Mouse (Mus musculus) adrenal gland, postnatal 36 days (tissue): ENCODE measurements at regions not wholly inside any gene's neighbourhood (a gene's known extent, or its start where the extent isn't known, plus 50 kb on each side); places are given as distances from the start of the nearest gene placed in this dataset.
A peak's percentile ranks its signal among the peaks of the same experiment; 100 is the strongest.

Experiments
- DNase-seq, 2 experiments: peaks; one replicate each; pipeline ENCODE4 v3.0.0; 2021; ENCODE audit warnings: mixed read lengths in 1 of 2

GRCm38 (mm10) chr19:21913005-21913670, 135.0 kb downstream of the Cemip2 start:
- peak; percentile 38 to 56 for DNase-seq

- peak in 1 of 2 experiments; percentile 1 for DNase-seq
Observed at GRCm38 (mm10) chr19:21913748-21914611, 135.8 kb downstream of the Cemip2 start.

- DNase-seq = no peak
Observed at GRCm38 (mm10) chr19:21914658-21915057, 136.5 kb downstream of the Cemip2 start.

- peak in 1 of 2 experiments; percentile 3 for DNase-seq
Observed at GRCm38 (mm10) chr19:21918113-21918512, 140.0 kb downstream of the Cemip2 start.

GRCm38 (mm10) chr19:21919074-21919473, 140.9 kb downstream of the Cemip2 start:
- DNase-seq = no peak

GRCm38 (mm10) chr19:21940114-21940513, 162.0 kb downstream of the Cemip2 start:
- DNase-seq = no peak

GRCm38 (mm10) chr19:21941720-21942119, 163.6 kb downstream of the Cemip2 start:
- no peak for DNase-seq

GRCm38 (mm10) chr19:21942286-21942685, 164.1 kb downstream of the Cemip2 start:
- no peak for DNase-seq

GRCm38 (mm10) chr19:21943407-21943806, 165.3 kb downstream of the Cemip2 start:
- DNase-seq = peak; percentile 61 to 66

- DNase-seq = no peak
Observed at GRCm38 (mm10) chr19:21946262-21946922, 168.2 kb downstream of the Cemip2 start.

- no peak for DNase-seq
Observed at GRCm38 (mm10) chr19:21948030-21948429, 169.9 kb downstream of the Cemip2 start.

- no peak for DNase-seq
Observed at GRCm38 (mm10) chr19:21962635-21963034, 176.2 kb upstream of the Trpm3 start.

GRCm38 (mm10) chr19:21989857-21990256, 149.0 kb upstream of the Trpm3 start:
- no peak for DNase-seq

GRCm38 (mm10) chr19:21990970-21991369, 147.9 kb upstream of the Trpm3 start:
- peak; percentile 5 to 8 for DNase-seq

GRCm38 (mm10) chr19:21991413-21991812, 147.4 kb upstream of the Trpm3 start:
- DNase-seq = no peak

- no peak for DNase-seq
Observed at GRCm38 (mm10) chr19:21999621-22000020, 139.2 kb upstream of the Trpm3 start.

- DNase-seq = no peak
Observed at GRCm38 (mm10) chr19:22008053-22008935, 130.6 kb upstream of the Trpm3 start.

GRCm38 (mm10) chr19:22010239-22010638, 128.6 kb upstream of the Trpm3 start:
- DNase-seq = no peak

GRCm38 (mm10) chr19:22015854-22016610, 122.8 kb upstream of the Trpm3 start:
- DNase-seq = no peak

GRCm38 (mm10) chr19:22017425-22017824, 121.4 kb upstream of the Trpm3 start:
- DNase-seq = no peak

- no peak for DNase-seq
Observed at GRCm38 (mm10) chr19:22027577-22027976, 111.3 kb upstream of the Trpm3 start.
